29 mouse cellular contexts compared by ENCODE assay signal in genomic region chr16:11973707-11974106, GRCm38 (mm10). TPM values are rescaled to one million over a fixed set of nuclear protein-coding genes. Genes with fewer than 3 reads are reported as not detected.
DNase-seq lines count a peak whose midpoint lies in the region; ATAC-seq and TF ChIP-seq lines count a peak whose summit lies in the region.
"Had no signal": no experiment of that assay in that cellular context is flagged by ENCODE, and none has a peak within 500 bp of the region (broad histone marks: within the 10 kb centered on the region; RNA-seq: fewer than 3 reads in every experiment).

No protein-coding gene starts in this region.

- no peak overlapping the region for H3K9ac ChIP-seq in forebrain, postnatal 0 days
- H3K9ac ChIP-seq in forebrain, embryonic 13.5 days, result no peak overlapping the region
- H3K9ac ChIP-seq: embryonic facial prominence, embryonic 15.5 days; forebrain, embryonic 15.5 days; hindbrain, embryonic 12.5 days; hindbrain, embryonic 15.5 days had no signal

- H3K36me3 ChIP-seq in forebrain, postnatal 0 days (ENCODE audit: insufficient read depth), result no peaks in the 10 kb centered on the region
- H3K36me3 ChIP-seq in forebrain, embryonic 13.5 days (ENCODE audit: poor library complexity, severe bottlenecking), result no peaks in the 10 kb centered on the region
- H3K36me3 ChIP-seq: embryonic facial prominence, embryonic 15.5 days; forebrain, embryonic 15.5 days; G1E; hindbrain, embryonic 12.5 days; hindbrain, embryonic 15.5 days had no signal

- no peak overlapping the region for H3K27ac ChIP-seq in forebrain, postnatal 0 days (ENCODE audit: low read depth, low read length)
- H3K27ac ChIP-seq in forebrain, embryonic 13.5 days, result no peak overlapping the region
- H3K27ac ChIP-seq: embryonic facial prominence, embryonic 15.5 days; forebrain, embryonic 15.5 days; hindbrain, embryonic 12.5 days; hindbrain, embryonic 15.5 days had no signal

- no peak overlapping the region for H3K4me3 ChIP-seq in forebrain, postnatal 0 days (ENCODE audit: low read depth, low read length)
- H3K4me3 ChIP-seq in forebrain, embryonic 13.5 days, result no peak overlapping the region
- H3K4me3 ChIP-seq: embryonic facial prominence, embryonic 15.5 days; forebrain, embryonic 15.5 days; hindbrain, embryonic 12.5 days; hindbrain, embryonic 15.5 days had no signal

- TF ChIP-seq CTCF in forebrain, postnatal 0 days (IDR thresholded peaks at IDR 0.05; ENCODE audit: low read depth), result no peak

- H3K27me3 ChIP-seq in forebrain, postnatal 0 days (ENCODE audit: insufficient read depth, low read length), result no peaks in the 10 kb centered on the region
- no peaks in the 10 kb centered on the region for H3K27me3 ChIP-seq in forebrain, embryonic 13.5 days
- H3K27me3 ChIP-seq: embryonic facial prominence, embryonic 15.5 days; forebrain, embryonic 15.5 days; hindbrain, embryonic 12.5 days; hindbrain, embryonic 15.5 days had no signal

- H3K4me2 ChIP-seq in forebrain, postnatal 0 days (ENCODE audit: low read depth), result no peak overlapping the region
- H3K4me2 ChIP-seq in forebrain, embryonic 13.5 days, result no peak overlapping the region
- H3K4me2 ChIP-seq: embryonic facial prominence, embryonic 15.5 days; forebrain, embryonic 15.5 days; heart, embryonic 11.5 days; hindbrain, embryonic 12.5 days; hindbrain, embryonic 15.5 days had no signal

- ATAC-seq in forebrain, postnatal 0 days, result no peak
- no peak for ATAC-seq in forebrain, embryonic 13.5 days
- ATAC-seq: activated CD4-positive, CD25-positive, alpha-beta regulatory T cell, adult 4 months; forebrain, embryonic 15.5 days; inflammation-experienced regulatory T-cells, adult 6 months; intestine, embryonic 16.5 days had no signal

- DNase-seq in forebrain, postnatal 0 days, result peak; percentile 22
- peak; percentile 41 for DNase-seq in layer of hippocampus, adult 9-11 months
- DNase-seq in layer of hippocampus, adult 11-12 months (ENCODE audit: low spot score), result no peak
- peak; percentile 36 for DNase-seq in MN1 (ENCODE audit: low spot score)
- DNase-seq in brain, adult 2 months (ENCODE audit: low read depth, low spot score), result peak; percentile 25
- DNase-seq in heart, adult 18-20 months, result no peak
- DNase-seq: adrenal gland, postnatal 10 days; adrenal gland, postnatal 36 days; B cell, adult 2 months; cerebellum, adult 11-12 months; cerebellum, adult 8-10 months; cerebellum, postnatal 36 days; embryo, embryonic 11 days; gastrocnemius, postnatal 10 days; gastrocnemius, postnatal 36 days had no signal

- no peaks in the 10 kb centered on the region for H3K9me3 ChIP-seq in forebrain, postnatal 0 days (ENCODE audit: low read length)
- H3K9me3 ChIP-seq in forebrain, embryonic 13.5 days (replicated peaks), result no peaks in the 10 kb centered on the region
- H3K9me3 ChIP-seq: embryonic facial prominence, embryonic 15.5 days; forebrain, embryonic 15.5 days; G1E; hindbrain, embryonic 12.5 days; hindbrain, embryonic 15.5 days had no signal

- WGBS in forebrain, postnatal 0 days, result 31% methylated on average over 4 of the region's 4 CpGs
- WGBS in forebrain, embryonic 13.5 days, result 43% methylated on average over 4 of the region's 4 CpGs

- no peaks in the 10 kb centered on the region for H3K4me1 ChIP-seq in forebrain, postnatal 0 days (ENCODE audit: insufficient read depth)
- H3K4me1 ChIP-seq in forebrain, embryonic 13.5 days, result no peaks in the 10 kb centered on the region
- H3K4me1 ChIP-seq: embryonic facial prominence, embryonic 15.5 days; forebrain, embryonic 15.5 days; hindbrain, embryonic 12.5 days had no signal

RNA-seq across cellular contexts. Expression of gene Shisa9, which starts 10.2 kb away (rescaled TPM):
- total RNA-seq in forebrain, postnatal 0 days (2014; rRNA removed), result 38.2 and 38.9 TPM in 2 replicates
- 21.7 and 21.9 TPM in 2 replicates for polyA plus RNA-seq in forebrain, postnatal 0 days (2015; fragmentation: Nextera tagmentation; extraction: Ambion mirVana)
- 1.9 and 2.1 TPM in 2 replicates for polyA plus RNA-seq in forebrain, embryonic 13.5 days (2015; fragmentation: Nextera tagmentation; extraction: Ambion mirVana)
- under 1 TPM; 0.10 to 0.23 TPM for total RNA-seq in heart, adult 18-20 months (2021)
- total RNA-seq: CH12.LX; gastrocnemius, adult 18-20 months; gastrocnemius, postnatal 36 days; granulocyte monocyte progenitor cell, adult 5-6 weeks; hematopoietic stem cell, adult 5-6 weeks had no signal
- polyA plus RNA-seq: activated CD4-positive, CD25-positive, alpha-beta regulatory T cell, adult 4 months; G1E had no signal

Comparison
In these comparisons a context has a peak if more than half of its experiments do, and no peak if none do; other contexts are left out.
1. DNase-seq: peak in forebrain, postnatal 0 days (single experiment), layer of hippocampus, adult 9-11 months (single experiment), MN1 (single experiment) and brain, adult 2 months (single experiment); none in layer of hippocampus, adult 11-12 months (single experiment) and heart, adult 18-20 months (0 of 2).
2. RNA of gene Shisa9, which starts 10.2 kb away (total RNA-seq): 38.2 to 38.9 TPM in forebrain, postnatal 0 days; 0.10 to 0.23 TPM in heart, adult 18-20 months; every median in the first group is over 10 times any median in the second.